Mouse (Mus musculus) central nervous system, embryonic 18 days (tissue): Measurements from ENCODE around the gene Slc16a3. TPM values are rescaled to one million over a fixed set of nuclear protein-coding genes. Genes with fewer than 3 reads are reported as not detected.

Experiments used
- polyA plus RNA-seq: library from polyadenylated mRNA; depleted of rRNA; stranded (reverse); fragments of >200 nt; gene quantifications from 2 replicates; pipeline ENCODE4 v1.2.3, GENCODE M21; 2012; rRNA removed

Gene Slc16a3
- polyA plus RNA-seq, result 8.9 and 9.1 TPM in 2 replicates

GRCm38 (mm10) chr11:120948328-120948727 is at the start of gene Slc16a3:
Gene Slc16a3 (plus strand): TSS chr11:120948480.

GRCm38 (mm10) chr11:120932564-120933398 is 15.5 kb upstream of the Slc16a3 start, which contains the start of gene Ccdc57:
Gene Ccdc57 (minus strand): TSS chr11:120932872.

DNA sequence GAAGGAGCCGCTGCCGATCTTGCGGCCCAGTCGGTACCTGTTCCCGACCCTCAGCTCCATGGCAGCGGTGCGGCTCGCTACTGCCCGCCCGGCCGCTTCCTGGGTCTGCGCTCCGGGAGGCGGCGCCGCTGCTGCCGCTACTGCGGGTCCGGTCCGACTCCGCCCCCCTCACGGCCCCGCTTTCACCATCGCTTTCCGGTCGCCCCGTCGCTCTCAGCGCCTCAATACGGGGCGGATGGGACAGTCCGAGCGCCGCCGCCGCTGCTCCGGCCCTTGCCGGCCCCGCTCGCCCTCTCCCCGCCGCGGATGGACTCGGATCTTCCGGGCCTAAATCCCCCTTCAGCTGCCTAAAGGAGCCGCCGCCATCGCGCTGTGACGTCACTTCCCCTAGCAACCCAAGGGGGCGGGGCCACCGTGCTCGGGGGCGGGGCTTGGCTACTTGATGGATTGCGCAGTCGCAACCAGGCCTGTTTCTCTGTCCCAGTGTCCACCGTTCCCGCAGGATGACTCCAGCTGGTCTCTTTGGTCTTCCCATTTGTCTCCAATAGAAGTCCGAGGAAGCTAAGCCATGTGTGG is 42.8 kb downstream of the Slc16a3 start, which contains the start of gene Csnk1d:
TSS of gene Csnk1d (minus strand) at position 380 of the 576 bp plus-strand sequence.

Other genes starting within 250 kb of the Slc16a3 start
- 56.6 and 60.2 TPM in 2 replicates for gene Cenpx, start 234.7 kb upstream of the Slc16a3 start, polyA plus RNA-seq
- 144 TPM in 2 replicates for gene Lrrc45, start 234.6 kb upstream of the Slc16a3 start, polyA plus RNA-seq
- 858 and 954 TPM in 2 replicates for gene Rac3, start 227.0 kb upstream of the Slc16a3 start, polyA plus RNA-seq
- gene Dcxr, start 221.2 kb upstream of the Slc16a3 start, polyA plus RNA-seq, result 6.9 and 7.2 TPM in 2 replicates
- gene Cbr2, start 216.4 kb upstream of the Slc16a3 start, polyA plus RNA-seq, result 2.5 and 4.2 TPM in 2 replicates
- 0.82 and 1.0 TPM in 2 replicates for gene Hmga1b, start 185.7 kb upstream of the Slc16a3 start, polyA plus RNA-seq
- gene Rfng, start 164.3 kb upstream of the Slc16a3 start, polyA plus RNA-seq, result 118 and 127 TPM in 2 replicates
- 294 and 308 TPM in 2 replicates for gene Gps1, start 164.2 kb upstream of the Slc16a3 start, polyA plus RNA-seq
- gene Dus1l, start 152.1 kb upstream of the Slc16a3 start, polyA plus RNA-seq, result 38.1 and 38.2 TPM in 2 replicates
- 281 and 338 TPM in 2 replicates for gene Fasn, start 123.9 kb upstream of the Slc16a3 start, polyA plus RNA-seq
- 9.6 and 10.4 TPM in 2 replicates for gene Ccdc57, start 15.6 kb upstream of the Slc16a3 start, polyA plus RNA-seq
- gene Csnk1d, start 42.9 kb downstream of the Slc16a3 start, polyA plus RNA-seq, result 158 and 162 TPM in 2 replicates
- not detected in 2 replicates for gene Cd7, start 90.9 kb downstream of the Slc16a3 start, polyA plus RNA-seq
- gene Sectm1b, start 115.1 kb downstream of the Slc16a3 start, polyA plus RNA-seq, result not detected in 2 replicates
- 0.05 TPM in 1 of 2 replicates, not detected in the other for gene Sectm1a, start 132.7 kb downstream of the Slc16a3 start, polyA plus RNA-seq
- not detected in 2 replicates for gene Tex19.2, start 170.2 kb downstream of the Slc16a3 start, polyA plus RNA-seq
- not detected in 2 replicates for gene Tex19.1, start 197.7 kb downstream of the Slc16a3 start, polyA plus RNA-seq
- gene Uts2r, start 211.8 kb downstream of the Slc16a3 start, polyA plus RNA-seq, result 0.65 and 0.70 TPM in 2 replicates